Mouse (Mus musculus): ENCODE results near the gene Odf2.
A peak's percentile ranks its signal among the peaks of the same experiment; 100 is the strongest.
"Not testable (repeated sequence)": the region's sequence is repeated elsewhere in the genome, so short reads cannot be mapped to it uniquely, and the experiment has no call there.

Odf2 gene

DNA sequence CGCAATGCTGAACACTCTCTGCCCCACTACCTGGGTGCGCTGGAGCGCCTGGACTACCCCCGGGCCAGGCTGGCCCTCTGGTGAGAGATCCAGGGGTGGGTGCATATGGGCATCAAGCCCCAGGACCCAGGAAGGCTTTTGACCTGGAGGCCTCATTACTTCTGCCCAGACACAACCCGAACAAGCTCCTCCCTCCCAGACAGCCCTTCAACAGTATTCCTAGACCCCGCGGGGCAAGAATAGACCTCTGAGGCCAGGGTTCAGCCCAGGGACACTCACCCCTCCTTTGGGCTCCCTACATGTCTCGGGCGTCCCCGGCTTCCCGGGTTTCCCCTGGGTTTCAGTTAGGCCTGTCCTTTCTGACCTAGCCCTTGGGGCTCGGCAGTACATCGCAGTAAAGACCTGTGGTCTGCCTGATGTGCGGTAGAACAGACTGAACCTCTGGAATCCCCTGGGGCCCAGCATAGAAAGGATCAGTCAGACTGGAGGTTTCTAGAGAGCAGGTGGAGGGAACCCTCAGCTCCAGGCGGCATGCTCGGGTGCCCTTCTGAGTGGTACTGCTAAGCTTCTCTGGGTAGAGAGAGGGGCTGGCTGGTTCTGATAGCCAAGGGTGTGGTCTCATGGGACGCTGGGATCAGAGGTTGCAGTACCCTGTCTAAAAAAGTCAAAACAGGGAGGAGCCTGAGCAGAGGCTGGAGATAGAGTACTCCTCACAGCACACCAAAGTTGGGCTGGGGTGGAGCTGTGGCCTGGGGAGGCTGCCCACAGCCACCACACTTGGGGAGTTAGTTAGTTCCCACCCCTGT lies 19.2 kb upstream of the Odf2 start:
- DNase-seq (ENCODE audit: extremely low spot score): no peak

DNA sequence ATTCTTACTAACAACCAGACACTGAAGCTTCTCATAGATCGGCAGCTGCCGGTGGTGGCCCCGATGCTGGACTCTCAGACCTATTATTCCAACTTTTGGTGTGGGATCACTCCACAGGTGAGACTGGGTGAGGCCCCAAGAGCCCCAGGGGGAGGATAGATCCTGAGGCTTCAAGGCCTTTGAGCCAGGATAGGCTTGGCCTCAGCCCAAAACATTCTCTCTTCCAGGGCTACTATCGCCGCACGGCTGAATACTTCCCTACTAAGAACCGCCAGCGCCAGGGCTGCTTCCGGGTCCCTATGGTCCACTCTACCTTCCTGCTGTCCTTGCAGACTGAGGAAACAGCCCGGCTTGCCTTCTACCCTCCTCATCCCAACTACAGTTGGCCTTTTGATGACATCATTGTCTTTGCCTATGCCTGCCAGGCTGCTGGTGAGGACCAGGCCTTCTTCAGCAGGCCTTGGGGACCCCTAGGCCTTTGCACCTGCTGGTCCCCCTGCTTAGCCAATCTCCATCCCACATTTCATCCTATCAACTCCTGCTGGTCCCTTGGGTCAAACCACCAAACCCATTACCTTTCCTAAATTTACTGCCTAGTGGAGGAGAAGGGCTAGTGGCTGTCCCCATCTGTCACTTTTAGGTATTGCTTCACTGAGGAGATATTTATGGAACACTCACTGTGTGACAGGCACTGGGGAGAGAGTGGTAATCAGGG lies 16.3 kb upstream of the Odf2 start:
- no peak for DNase-seq (ENCODE audit: extremely low spot score)

DNA sequence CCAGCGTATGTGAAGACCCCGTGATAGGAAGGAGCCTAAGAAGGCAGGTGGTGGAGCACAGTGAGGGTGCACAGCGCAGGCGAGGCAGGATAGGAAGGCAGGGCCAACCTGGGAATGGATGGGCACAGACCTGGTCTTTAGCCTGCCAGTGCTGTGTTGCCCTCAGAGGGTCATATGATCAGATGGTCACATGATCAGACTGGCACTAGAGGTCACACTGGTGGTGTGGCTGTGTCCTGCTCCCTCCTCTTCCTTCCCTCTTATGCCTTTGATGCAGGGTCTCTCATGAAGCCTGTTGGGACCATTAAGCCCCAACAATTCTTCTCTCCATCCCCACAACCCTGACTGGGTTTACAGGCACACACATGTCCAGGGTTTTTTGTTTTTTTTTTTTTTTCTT lies 15.2 kb upstream of the Odf2 start:
- DNase-seq (ENCODE audit: extremely low spot score): no peak

DNA sequence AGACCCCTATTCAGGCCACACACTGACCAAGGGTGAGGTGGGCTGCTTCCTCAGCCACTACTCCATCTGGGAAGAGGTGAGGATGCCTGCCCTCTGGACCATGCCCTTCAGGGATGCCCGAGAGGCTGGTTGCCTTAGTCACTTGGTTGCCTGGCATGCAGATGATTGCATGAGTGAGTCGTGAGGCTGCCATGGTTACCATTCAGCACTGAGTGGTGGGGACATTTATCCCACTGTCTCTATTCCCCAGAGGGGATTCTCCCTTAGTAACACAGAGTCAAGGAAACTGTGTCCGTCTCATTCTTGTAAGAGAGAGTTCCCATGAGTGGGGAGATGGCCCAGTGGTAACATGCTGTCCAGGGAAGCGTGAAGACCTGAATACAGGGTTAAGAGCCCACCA lies 11.0 kb upstream of the Odf2 start:
- no peak for DNase-seq (ENCODE audit: extremely low spot score)

DNA sequence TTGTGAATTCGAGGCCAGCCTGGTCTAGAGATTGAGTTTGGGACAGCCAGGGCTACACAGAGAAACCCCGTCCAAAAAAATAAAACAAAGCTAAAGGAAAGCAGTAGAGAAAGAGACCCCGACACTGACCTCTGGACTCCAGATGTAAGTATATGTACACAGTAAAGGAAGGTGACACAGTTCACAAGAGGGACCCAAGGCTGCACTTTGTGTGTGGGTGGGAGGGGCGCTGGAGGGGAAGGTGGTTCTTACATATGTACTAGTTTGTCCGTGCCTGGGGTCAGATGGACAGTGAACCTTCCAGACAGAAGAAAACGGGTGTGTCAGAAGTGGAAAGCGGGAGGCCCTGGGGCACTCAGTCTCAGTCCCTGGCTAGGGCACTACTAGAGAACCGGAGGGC lies 9.8 kb upstream of the Odf2 start:
- no peak for DNase-seq (ENCODE audit: extremely low spot score)

DNA sequence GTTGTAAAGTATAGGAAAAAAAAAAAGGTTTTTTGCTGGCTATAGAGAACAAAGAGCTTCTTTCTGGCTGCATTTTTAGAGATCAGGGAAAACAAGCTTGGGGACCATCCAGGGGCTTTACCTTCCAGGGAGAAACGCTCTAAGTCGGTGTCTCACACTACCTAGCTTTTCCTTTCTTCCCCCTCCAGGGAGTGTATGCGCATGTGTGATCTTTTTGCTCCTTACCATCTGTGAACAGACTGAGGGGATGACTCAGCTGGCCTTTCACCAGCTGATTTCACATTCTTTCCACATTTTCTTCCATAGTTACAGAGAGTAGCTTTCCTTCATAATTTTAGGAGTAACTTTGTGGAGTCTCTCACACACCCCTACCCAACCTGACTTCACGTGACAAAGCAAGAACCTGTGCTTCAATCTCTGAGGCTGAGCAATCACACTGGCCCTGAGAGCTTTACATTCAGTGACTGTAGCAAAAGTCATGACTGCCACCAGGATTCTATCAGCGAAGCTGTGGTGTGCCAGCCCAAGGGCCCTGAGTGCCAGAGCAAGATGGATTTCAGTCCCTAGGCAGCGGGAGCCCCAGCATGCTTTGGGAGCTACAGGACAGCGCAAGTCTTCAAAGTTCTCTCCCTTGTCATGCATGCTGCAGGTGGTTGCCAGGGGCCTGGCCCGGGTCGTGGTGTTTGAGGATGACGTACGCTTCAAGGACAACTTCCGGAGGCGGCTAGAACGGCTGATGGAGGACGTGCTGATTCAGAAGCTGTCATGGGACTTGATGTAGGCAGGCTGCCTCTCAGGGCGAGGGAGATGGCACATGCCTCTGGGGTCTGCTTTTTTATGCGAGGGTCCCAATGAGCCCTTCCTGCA lies 8.8 kb upstream of the Odf2 start:
- DNase-seq (ENCODE audit: extremely low spot score): no peak

DNA sequence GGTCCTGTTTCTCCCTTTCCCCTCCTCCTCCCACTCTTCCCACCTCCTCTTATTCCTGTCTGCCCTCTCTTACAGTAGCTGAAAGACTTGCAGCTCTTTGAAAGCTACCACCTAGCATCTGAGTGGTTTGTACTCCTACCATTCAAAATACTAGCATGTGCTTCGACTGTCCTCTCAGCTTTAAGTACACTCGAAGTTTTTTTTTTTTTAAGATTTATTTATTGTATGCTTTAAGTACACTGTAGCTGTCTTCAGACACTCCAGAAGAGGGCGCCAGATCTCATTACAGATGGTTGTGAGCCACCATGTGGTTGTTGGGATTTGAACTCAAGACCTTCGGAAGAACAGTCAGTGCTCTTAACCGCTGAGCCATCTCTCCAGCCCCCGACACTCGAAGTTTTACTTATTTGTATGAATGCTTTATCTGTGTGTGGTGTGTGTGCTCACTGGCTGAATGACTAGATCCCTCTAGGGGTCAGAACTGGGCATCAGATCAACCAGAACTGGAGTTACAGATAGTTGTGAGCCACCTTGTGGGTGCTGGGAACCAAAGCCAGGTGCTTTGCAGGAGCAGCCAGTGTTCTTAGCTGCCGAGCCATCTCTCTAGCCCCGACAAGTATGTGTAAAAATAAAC lies 2.2 kb upstream of the Odf2 start:
- not testable (repeated sequence) for DNase-seq (ENCODE audit: extremely low spot score)

DNA sequence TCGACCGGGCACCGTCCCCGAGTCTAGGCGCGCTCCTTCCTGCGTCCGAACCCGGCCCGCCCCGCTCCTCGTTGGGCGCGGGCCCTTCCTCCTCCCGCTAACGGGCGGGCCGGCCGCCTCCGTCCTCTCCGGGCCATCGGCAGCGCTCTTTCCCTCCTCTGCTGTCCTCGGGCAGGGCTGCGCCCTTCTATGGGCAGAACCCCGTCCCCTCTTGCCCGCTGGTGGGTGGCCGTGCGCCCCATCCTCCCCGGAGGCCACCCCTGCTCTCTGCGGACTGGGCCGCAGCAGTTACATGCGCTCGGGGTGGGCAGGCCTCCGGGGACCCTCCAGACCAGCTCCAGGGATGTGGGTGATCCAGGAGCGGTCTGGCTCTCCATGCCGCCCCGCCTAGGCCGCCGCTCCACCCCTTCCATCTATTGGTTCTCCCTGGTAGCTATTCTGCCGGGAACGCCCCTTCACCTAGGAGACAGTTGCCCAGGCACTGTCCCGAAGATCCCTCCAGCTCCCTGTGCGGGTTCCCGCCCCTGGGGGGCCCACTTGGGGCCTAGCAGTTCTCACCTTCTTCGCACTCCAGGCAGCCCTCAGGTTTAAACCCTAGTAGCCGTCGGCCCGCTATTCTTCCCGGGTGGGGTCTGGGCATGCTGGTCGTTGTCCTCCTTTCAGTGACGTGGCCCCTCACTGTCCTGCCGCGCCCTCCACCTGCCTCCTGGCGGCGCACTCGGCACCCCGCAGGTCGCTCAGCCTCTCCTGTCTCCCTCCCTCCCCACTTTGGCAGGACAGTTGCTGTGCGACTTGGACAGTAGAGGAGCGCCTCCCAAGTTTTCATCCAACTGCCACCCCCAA lies 1.2 kb downstream of the Odf2 start:
- peak; percentile 90 for DNase-seq (ENCODE audit: extremely low spot score)

DNA sequence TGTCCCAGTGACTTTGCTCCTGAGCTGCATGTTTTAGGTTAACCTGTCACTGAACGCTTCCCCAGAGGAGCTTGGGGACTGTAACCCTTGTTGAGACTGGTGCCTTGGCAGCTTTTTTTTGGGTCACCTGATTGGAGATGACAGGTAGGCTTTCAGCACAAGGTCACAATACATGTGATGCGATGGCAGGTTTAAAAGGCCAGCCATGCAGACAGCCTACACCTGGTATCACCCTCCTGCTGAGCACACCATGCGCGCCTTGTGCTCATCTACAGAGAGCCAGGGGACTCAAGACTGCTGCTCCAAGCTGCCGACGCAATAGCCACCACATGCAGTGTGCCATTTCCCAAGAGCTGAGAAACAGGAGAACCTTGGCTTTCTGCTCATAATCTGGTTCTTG lies 2.8 kb downstream of the Odf2 start:
- DNase-seq (ENCODE audit: extremely low spot score): no peak

DNA sequence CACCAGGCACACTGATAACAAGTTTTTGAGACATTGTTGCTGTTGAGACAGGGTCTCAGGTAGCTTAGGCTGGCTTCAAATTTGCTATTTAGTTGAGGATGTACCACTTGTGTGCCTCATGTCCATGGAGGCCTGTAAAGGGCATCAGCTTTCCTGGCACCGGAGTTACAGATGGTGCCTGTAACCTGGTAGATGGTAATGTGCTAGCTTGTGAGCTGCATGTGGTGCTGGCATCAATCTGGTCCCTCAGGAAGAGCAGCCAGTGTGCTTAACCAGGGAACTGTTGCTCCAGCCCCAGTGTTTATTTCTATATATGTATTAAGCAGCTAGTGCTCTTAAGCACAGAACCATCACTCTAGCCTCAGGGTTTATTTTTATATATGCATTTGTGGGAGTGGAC lies 7.0 kb downstream of the Odf2 start:
- DNase-seq (ENCODE audit: extremely low spot score): no peak

DNA sequence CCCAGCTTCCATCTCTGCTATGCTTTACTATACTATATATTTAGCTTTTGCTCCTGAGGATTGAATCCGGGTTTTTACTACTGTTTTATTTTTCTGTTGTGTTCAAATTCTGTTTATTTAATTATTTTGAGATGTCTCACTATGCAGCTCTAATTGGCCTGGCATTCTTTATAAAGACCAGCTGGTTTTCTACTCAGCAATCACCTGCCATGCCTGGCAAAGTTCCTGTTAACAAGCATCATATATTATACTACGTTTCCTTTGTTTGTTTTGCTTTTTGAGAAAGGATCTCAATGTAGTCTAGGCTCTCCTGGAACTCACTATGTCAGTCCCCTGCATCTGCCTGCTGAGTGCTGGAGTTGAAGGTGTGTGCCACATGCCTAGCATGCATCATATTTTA lies 8.3 kb downstream of the Odf2 start:
- no peak for DNase-seq (ENCODE audit: extremely low spot score)

DNA sequence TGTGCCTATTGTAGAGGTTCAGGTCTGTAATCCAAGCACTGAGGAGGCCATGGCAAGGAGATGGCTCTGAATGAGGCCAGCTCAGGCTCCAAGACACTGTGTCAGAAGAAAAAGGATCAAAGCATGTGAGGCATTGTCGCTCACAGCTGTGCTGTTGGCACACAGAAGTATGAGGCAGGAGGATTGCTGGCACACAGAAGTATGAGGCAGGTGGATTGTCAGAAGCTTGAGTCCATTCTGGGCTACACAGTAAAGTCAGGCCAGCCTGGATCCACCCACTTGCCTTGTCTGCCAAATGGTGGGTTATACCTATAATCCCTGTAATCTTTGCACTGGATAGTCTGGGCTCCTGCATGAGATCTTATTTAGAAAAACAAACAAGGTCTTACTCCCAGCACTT lies 9.1 kb downstream of the Odf2 start:
- no peak for DNase-seq (ENCODE audit: extremely low spot score)

DNA sequence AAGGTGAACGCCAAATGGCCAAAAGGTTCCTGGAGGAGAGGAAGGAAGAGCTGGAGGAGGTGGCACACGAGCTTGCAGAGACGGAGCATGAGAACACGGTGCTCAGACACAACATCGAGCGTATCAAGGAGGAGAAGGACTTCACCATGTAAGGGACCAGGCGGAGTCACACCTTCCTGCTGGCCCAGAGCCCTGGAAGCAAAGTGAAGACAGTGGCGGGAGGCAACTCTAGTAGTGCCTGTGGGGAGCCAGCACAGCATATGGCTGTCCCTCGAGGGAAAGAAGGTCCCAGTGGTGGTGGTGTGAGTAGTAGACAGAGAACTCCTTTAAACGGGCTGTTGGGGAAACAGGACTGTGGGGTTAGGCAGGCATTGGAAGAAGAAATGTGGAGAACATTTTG lies 13.2 kb downstream of the Odf2 start:
- DNase-seq (ENCODE audit: extremely low spot score): no peak

DNA sequence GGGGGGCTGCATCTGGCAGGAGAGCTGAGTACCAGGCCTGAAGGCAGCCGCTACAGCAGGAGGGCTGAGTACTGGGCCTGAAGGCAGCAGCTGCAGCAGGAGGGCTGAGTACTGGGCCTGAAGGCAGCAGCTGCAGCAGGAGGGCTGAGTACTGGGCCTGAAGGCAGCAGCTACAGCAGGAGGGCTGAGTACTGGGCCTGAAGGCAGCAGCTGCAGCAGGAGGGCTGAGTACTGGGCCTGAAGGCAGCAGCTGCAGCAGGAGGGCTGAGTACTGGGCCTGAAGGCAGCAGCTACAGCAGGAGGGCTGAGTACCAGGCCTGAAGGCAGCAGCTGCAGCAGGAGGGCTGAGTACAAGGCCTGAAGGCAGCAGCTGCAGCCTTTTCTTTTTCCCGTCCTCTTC lies 19.1 kb downstream of the Odf2 start:
- not testable (repeated sequence) for DNase-seq (ENCODE audit: extremely low spot score)

DNA sequence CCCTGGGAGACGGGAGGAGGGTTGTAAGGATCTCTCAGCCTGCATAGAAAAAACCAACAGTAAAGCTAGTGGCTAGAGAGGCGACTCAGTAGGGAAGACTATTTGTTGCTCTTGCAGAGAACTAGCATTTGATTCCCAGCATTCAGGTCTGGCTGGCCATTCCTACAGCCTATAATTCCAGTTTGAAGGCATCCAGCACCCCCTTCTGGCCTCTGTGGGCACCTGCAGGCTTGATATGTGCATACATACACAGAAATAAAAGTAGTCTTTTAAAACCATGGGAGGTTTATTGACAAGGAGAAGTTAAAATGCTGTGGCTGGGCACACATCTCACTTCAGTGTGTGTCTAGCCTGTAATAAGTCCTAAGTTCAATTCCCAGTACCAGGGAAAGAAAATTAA lies 21.0 kb downstream of the Odf2 start:
- DNase-seq (ENCODE audit: extremely low spot score): peak; percentile 24

DNA sequence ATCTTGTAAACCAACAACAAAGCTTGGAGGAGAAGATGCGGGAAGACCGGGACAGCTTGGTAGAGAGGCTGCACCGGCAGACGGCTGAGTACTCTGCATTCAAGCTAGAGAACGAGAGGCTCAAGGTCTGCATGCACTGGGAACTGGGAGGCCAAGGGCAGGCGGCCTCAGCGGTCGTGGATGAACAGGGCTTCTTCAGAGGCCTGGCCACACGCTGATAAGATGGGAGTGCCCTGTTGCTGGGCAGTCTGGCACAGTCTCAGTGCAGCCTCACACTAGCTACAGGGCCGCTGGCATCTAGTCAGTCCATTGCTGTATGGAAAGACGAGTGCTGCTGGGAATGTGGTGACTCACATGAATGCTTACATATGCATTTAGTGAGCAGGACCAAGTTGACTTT lies 28.6 kb downstream of the Odf2 start:
- no peak for DNase-seq (ENCODE audit: extremely low spot score)

DNA sequence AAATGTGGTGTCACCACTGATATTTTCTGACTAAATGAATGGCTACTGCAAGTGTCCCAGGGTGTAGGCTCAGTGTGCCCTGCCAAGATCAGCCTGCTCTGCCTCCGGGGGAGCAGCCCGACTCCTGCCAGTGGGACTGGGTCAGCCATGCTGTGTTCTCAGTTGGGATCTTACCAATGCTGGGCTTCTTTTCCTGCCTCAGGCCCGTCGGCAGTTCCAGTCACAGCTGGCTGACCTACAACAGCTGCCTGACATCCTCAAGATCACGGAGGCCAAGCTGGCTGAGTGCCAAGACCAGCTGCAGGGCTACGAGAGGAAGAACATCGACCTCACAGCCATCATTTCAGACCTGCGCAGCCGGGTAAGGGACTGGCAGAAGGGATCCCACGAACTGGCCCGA lies 33.0 kb downstream of the Odf2 start:
- no peak for DNase-seq (ENCODE audit: extremely low spot score)

DNA sequence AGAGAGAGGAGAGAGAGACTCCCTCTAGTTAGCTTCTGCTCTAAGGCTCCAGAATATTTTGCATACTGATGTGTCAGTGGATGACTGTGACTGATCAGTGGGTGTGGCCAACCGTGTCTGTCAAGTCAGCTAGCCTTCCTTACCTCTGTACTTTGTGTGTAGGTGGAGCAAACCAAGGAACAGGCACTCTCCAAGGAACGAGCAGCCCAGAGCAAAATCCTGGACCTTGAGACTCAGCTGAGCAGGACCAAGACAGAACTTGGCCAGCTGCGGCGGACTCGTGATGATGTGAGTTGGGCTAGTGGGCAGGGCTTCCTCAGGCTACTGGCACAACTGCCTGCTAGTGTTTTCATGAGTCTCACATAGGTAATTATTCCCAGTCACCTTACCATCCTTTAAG lies 37.5 kb downstream of the Odf2 start:
- DNase-seq (ENCODE audit: extremely low spot score): no peak

DNA sequence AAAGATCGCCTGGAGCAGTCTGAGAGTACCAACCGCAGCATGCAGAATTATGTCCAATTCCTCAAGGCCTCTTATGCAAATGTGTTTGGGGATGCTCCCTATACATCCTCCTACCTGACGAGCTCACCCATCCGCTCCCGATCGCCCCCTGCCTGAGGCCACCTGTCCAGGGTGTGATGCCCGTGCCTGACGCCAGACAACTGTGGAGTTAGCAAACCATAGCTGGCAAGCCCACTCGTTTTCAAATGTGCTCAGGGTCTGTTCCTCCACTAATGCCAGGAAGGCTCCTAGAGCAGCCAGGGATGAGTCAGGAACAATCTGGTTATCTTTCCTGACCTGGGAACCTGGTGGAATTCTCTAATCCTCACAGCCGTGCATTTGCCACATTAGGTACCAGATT lies 41.5 kb downstream of the Odf2 start:
- DNase-seq (ENCODE audit: extremely low spot score): no peak

DNA sequence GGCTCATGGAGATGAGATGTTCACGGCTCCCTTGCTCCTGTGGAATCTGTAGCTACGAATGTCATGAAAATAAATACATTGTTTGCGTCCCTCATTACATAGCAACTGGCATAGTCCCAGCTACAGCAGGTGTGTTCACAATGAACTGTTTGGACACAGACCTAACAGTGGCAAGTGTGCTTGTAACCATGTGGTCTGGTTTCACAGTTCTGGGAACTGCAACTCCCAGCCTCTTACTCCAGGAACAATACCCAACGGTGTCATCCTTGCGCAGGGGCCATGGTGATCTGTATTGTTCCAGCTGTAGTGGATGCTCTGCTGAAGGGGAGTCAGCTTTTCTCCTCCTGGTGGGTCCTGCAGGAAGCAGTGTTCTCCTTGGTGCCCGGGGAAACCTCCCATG lies 42.2 kb downstream of the Odf2 start:
- no peak for DNase-seq (ENCODE audit: extremely low spot score)

DNA sequence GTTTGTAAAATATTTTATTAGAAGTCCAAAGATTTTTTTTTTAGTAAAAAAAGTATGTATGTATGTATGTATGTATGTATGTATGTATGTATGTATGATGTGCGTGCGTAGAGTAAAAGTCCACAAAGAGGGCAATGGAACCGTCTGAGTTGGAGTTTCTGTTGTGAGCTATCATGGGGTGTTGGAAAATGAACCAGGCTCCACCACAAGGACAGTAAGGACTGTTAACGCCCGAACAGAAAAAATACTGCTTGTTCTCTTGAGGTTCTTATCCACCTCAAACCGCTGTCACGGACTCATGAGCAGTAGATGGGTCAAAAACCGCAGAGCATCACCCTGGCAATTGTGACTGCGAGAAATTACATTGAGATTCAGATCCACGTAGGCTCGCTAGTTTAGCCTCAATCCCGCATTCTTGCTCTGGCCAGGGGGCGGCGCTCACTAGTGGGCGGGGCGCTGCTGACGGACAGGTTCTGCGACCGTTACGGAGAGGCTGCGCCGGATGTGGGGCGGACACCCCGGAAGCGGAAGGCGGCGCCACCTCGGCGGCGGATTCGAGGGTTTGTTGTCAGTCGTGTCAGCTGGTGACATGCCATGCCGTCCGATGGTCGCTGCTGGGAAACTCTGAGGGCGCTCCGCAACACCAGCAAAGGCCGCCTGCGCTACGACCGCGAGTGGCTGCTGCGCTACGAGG lies 46.0 kb downstream of the Odf2 start, which contains the start of gene Gle1:
Gene Gle1 (plus strand): TSS at position 521 of the 694 bp plus-strand sequence.
- DNase-seq (ENCODE audit: extremely low spot score): peak; percentile 97
